Mouse (Mus musculus) limb, embryonic 10.5 days (tissue): ENCODE measurements around the gene Gab1. TPM values are rescaled to one million over a fixed set of nuclear protein-coding genes. Genes with fewer than 3 reads are reported as not detected.

ENCODE experiments used
- DNase-seq: peaks from one replicate; pipeline ENCODE4 v3.0.0-alpha.2; 2017; ENCODE audit warnings: low spot score
- H3K27ac ChIP-seq: fragments of 300-500 bp; sonication (generic); 2 replicates; pipeline ENCODE4 v1.5.1; 2016; ENCODE audit warnings: mild to moderate bottlenecking
- H3K27me3 ChIP-seq: fragments of 300-500 bp; sonication (generic); 2 replicates; pipeline ENCODE4 v1.6.1; 2016; ENCODE audit warnings: low read depth, mild to moderate bottlenecking; ENCODE audit not compliant: poor library complexity, severe bottlenecking
- H3K36me3 ChIP-seq: fragments of 300-500 bp; sonication (generic); 2 replicates; pipeline ENCODE4 v1.6.1; 2016; ENCODE audit warnings: mild to moderate bottlenecking, moderate library complexity
- H3K4me1 ChIP-seq: fragments of 300-500 bp; sonication (generic); 2 replicates; pipeline ENCODE4 v1.6.1; 2016
- H3K4me3 ChIP-seq: fragments of 300-500 bp; sonication (generic); 2 replicates; pipeline ENCODE4 v1.5.1; 2016; ENCODE audit warnings: mild to moderate bottlenecking, moderate library complexity
- H3K9me3 ChIP-seq: fragments of 300-500 bp; sonication (generic); replicated peaks from 2 replicates; pipeline ENCODE4 v1.6.1; 2016; ENCODE audit warnings: mild to moderate bottlenecking
- WGBS: fragments of 180-500 bp; shearing (Covaris S2); methylation state at CpG from one replicate; pipeline ENCODE4 v1.1.7; 2016; 5-methylcytosine and 5-hydroxymethylcytosine counted together
- polyA plus RNA-seq: library from polyadenylated mRNA; unstranded; fragments of >200 nt; fragmentation: Nextera tagmentation; extraction: Ambion mirVana; gene quantifications from 2 replicates; pipeline ENCODE4 v1.2.1, GENCODE M21; 2016

Gene Gab1
- polyA plus RNA-seq, 1 experiment from 2014 or later: 14.2 TPM

GRCm38 (mm10) chr8:80868801-80869323, 11.5 kb downstream of the Gab1 start:
- H3K36me3 ChIP-seq: 0 out of 2 replicates have a peak, but pooled peaks cover 2% of the 10 kb centered on the region
- 86% methylated on average over 11 of the region's 11 CpGs for WGBS
- H3K4me3 ChIP-seq: no peak overlapping the region
- H3K9me3 ChIP-seq: no peaks in the 10 kb centered on the region
- H3K27ac ChIP-seq: peak overlapping the region; percentile 72; the same call in 1 of the 2 replicates
- H3K4me1 ChIP-seq: peaks cover 28% of the 10 kb centered on the region
- DNase-seq: no peak
- no peaks in the 10 kb centered on the region for H3K27me3 ChIP-seq

GRCm38 (mm10) chr8:80868006-80868702, 12.2 kb downstream of the Gab1 start:
- H3K27me3 ChIP-seq: no peaks in the 10 kb centered on the region
- H3K4me1 ChIP-seq: peaks cover 25% of the 10 kb centered on the region
- no peak for DNase-seq
- 0 out of 2 replicates have a peak, but pooled peaks cover 2% of the 10 kb centered on the region for H3K36me3 ChIP-seq
- WGBS: 89% methylated on average over 12 of the region's 12 CpGs
- H3K27ac ChIP-seq: no peak overlapping the region
- H3K4me3 ChIP-seq: no peak overlapping the region
- no peaks in the 10 kb centered on the region for H3K9me3 ChIP-seq

- H3K4me3 ChIP-seq: no peak overlapping the region
- 90% methylated on average over 3 of the region's 3 CpGs for WGBS
- H3K27ac ChIP-seq: no peak overlapping the region
- no peak for DNase-seq
- H3K9me3 ChIP-seq: no peaks in the 10 kb centered on the region
- H3K27me3 ChIP-seq: no peaks in the 10 kb centered on the region
- H3K36me3 ChIP-seq: 0 out of 2 replicates have a peak, but pooled peaks cover 1% of the 10 kb centered on the region
- peaks cover 22% of the 10 kb centered on the region for H3K4me1 ChIP-seq
Measured at GRCm38 (mm10) chr8:80867598-80867997, 12.7 kb downstream of the Gab1 start.

- Histone ChIP-seq H3K36me3 (0 out of 2 replicates have a peak, but pooled peaks cover 3% of the 10 kb centered on the region), H3K27ac (no peak overlapping the region), H3K27me3 (no peaks in the 10 kb centered on the region), H3K4me3 (no peak overlapping the region), H3K4me1 (peaks cover 10% of the 10 kb centered on the region), H3K9me3 (no peaks in the 10 kb centered on the region)
- no peak for DNase-seq
- 84% methylated on average over 8 of the region's 8 CpGs for WGBS
Measured at GRCm38 (mm10) chr8:80865181-80865784, 15.0 kb downstream of the Gab1 start.

DNA sequence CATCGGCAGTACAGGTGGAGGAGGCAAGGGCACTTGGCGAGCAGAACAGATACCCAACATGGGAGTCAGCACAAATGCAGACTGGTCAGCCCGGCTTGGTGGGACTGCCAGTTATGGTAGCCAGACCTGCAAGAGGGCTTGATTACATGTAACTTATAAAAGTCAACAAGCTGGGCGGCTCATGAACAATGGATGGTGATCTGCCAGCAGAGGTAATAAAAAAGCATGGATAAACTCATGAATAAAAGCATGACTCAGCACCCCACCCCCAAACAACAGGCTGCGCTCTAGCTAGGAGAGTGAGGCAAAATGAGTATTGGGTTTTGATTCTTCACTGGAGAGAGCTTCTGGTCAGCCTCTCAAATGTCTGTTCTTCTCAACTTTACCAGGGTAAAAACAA, 16.9 kb downstream of the Gab1 start:
- 89% methylated on average over 5 of the region's 5 CpGs for WGBS
- Histone ChIP-seq H3K27ac (no peak overlapping the region), H3K4me3 (no peak overlapping the region), H3K9me3 (no peaks in the 10 kb centered on the region), H3K36me3 (0 out of 2 replicates have a peak, but pooled peaks cover 5% of the 10 kb centered on the region), H3K4me1 (no peaks in the 10 kb centered on the region), H3K27me3 (no peaks in the 10 kb centered on the region)
- no peak for DNase-seq

DNA sequence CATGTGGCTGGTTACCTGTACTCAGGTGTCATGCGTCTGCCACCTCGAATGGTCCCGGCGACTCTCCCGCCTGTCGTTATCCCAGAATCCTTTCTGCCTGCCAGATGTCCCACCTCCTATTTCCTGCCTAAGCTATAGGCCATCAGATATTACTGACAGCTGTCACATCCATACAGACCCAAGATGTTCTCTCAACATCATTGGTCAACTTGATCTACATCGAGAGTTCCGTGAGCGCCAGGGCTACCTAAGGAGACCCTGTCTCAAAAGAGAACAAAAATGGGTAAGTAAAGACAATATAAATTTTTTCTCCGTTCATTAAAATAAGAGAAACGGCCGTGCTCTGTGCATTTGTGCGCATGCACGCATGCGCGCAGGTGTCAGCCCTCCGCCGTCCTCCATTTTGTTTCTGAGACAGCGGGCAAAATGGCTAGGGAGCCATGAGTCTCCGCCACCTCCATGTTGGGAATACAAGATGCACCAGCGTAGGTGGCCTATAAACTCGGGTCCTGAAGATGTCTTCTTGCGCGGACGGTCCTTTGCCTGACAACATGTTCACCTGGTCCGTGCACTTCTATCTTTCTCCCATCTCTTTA, 21.0 kb downstream of the Gab1 start:
- WGBS: 97% methylated on average over 26 of the region's 26 CpGs
- no peaks in the 10 kb centered on the region for H3K9me3 ChIP-seq
- no peaks in the 10 kb centered on the region for H3K27me3 ChIP-seq

GRCm38 (mm10) chr8:80857851-80858367, 22.4 kb downstream of the Gab1 start:
- no peaks in the 10 kb centered on the region for H3K9me3 ChIP-seq
- H3K27ac ChIP-seq: no peak overlapping the region
- no peak overlapping the region for H3K4me3 ChIP-seq
- 0 out of 2 replicates have a peak, but pooled peaks cover 5% of the 10 kb centered on the region for H3K36me3 ChIP-seq
- 0 out of 2 replicates have a peak, but pooled peaks cover 2% of the 10 kb centered on the region for H3K4me1 ChIP-seq
- no peaks in the 10 kb centered on the region for H3K27me3 ChIP-seq
- 91% methylated on average over 12 of the region's 12 CpGs for WGBS
- no peak for DNase-seq

More for the DNA sequence above, 21.0 kb downstream of the Gab1 start:
- no peak for DNase-seq
- no peak overlapping the region for H3K27ac ChIP-seq
- H3K4me1 ChIP-seq: no peaks in the 10 kb centered on the region
- H3K4me3 ChIP-seq: no peak overlapping the region
- 0 out of 2 replicates have a peak, but pooled peaks cover 5% of the 10 kb centered on the region for H3K36me3 ChIP-seq

GRCm38 (mm10) chr8:80857128-80857527, 23.2 kb downstream of the Gab1 start:
- no peaks in the 10 kb centered on the region for H3K9me3 ChIP-seq
- no peak for DNase-seq
- no peak overlapping the region for H3K27ac ChIP-seq
- no peak overlapping the region for H3K4me3 ChIP-seq
- 0 out of 2 replicates have a peak, but pooled peaks cover 5% of the 10 kb centered on the region for H3K36me3 ChIP-seq
- H3K27me3 ChIP-seq: no peaks in the 10 kb centered on the region
- 0 out of 2 replicates have a peak, but pooled peaks cover 5% of the 10 kb centered on the region for H3K4me1 ChIP-seq
- 84% methylated on average over 3 of the region's 3 CpGs for WGBS

GRCm38 (mm10) chr8:80856606-80857005, 23.7 kb downstream of the Gab1 start:
- Histone ChIP-seq H3K27me3 (no peaks in the 10 kb centered on the region), H3K4me3 (no peak overlapping the region), H3K36me3 (0 out of 2 replicates have a peak, but pooled peaks cover 5% of the 10 kb centered on the region), H3K4me1 (0 out of 2 replicates have a peak, but pooled peaks cover 5% of the 10 kb centered on the region), H3K9me3 (no peaks in the 10 kb centered on the region), H3K27ac (no peak overlapping the region)
- 88% methylated on average over 6 of the region's 6 CpGs for WGBS
- DNase-seq: no peak

DNA sequence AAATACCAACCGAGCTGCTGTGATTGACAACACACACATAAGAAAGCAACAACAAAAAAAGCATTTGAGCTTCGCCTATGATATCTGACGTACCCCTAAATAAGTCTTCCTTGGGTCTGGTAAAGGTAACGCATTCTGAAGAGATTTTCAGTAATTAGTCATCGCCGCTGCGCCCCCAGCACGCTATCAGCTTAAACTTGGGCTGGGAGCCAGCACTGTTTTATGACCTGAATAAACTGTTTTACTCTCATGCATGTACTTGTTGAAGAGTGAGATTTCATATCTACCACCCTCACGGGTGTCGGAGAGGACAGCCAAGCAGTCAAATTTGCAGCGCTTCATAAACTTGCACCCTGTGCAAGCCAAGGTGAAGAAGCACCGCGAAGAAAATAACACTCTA, 26.7 kb downstream of the Gab1 start:
- H3K4me3 ChIP-seq: no peak overlapping the region
- no peaks in the 10 kb centered on the region for H3K9me3 ChIP-seq
- no peak overlapping the region for H3K27ac ChIP-seq
- DNase-seq: no peak
- 87% methylated on average over 13 of the region's 13 CpGs for WGBS
- H3K36me3 ChIP-seq: no peaks in the 10 kb centered on the region
- peaks cover 18% of the 10 kb centered on the region for H3K4me1 ChIP-seq
- no peaks in the 10 kb centered on the region for H3K27me3 ChIP-seq

DNA sequence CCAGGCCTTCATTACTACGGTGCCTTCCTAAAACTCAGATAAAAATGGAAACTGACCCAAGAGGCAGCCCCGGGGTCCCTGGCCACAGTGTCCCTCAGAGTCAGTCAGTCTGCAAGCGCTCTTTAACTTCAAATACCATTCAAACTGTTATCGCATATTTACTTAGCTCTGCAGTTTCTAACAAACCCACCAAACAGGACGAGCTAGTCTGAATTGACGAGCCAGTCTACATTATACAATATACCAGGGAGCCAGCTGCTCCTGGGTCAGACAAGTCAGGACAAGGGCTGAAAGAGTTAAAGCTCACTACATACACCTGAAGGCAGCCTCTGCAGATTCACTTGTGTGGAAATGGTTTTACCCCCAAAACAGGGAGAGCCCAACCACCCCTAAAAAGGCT, 27.1 kb downstream of the Gab1 start:
- Histone ChIP-seq H3K4me3 (no peak overlapping the region), H3K27me3 (no peaks in the 10 kb centered on the region), H3K9me3 (no peaks in the 10 kb centered on the region), H3K36me3 (no peaks in the 10 kb centered on the region), H3K27ac (0 out of 2 replicates have a peak overlapping the region, but pooled peaks have one; percentile 30), H3K4me1 (peaks cover 23% of the 10 kb centered on the region)
- WGBS: 85% methylated on average over 6 of the region's 6 CpGs
- DNase-seq: no peak

DNA sequence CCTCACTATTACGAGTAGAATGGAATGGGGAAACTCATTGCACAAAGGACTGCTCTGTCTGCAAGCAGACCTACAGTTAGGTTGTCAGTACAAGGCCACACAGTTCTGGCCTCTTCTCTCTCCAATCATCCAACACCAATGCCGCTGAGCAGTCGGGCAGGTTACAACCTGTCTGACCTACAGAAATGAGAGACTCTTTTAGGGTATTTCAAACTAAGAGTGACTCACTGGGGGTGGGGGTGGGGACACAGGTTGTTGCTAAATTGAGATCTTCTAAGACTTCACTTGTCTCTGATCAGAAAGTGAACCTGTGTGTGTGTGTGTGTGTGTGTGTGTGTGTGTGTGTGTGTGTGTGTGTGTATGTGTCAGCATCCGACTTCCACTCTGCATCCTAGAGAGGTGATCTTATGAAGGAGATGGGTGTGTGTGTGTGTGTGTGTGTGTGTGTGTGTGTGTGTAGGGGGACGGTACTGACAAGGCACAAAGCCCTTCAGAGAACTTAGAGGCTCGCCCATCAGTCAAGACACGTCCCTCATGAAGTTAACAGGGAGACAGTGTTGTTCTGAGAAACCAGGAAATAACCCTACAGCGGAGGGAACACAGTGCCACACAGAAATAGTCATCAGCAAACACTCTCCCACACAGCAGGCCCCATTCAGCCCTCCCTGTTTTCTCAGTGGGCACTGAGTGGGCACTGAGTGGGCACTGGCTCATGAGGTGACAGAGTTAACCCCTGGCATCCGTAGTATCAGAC, 27.7 kb downstream of the Gab1 start:
- H3K9me3 ChIP-seq: no peaks in the 10 kb centered on the region
- 78% methylated on average over 9 of the region's 9 CpGs for WGBS
- 0 out of 2 replicates have a peak overlapping the region, but pooled peaks have one; percentile 30 for H3K27ac ChIP-seq
- no peaks in the 10 kb centered on the region for H3K36me3 ChIP-seq
- H3K4me3 ChIP-seq: no peak overlapping the region
- H3K27me3 ChIP-seq: no peaks in the 10 kb centered on the region
- peaks cover 29% of the 10 kb centered on the region for H3K4me1 ChIP-seq
- DNase-seq: no peak
